Comparison of ENCODE assay signal across 21 mouse cellular contexts in genomic region chr4:142388476-142388875, GRCm38 (mm10).
DNase-seq lines count a peak whose midpoint lies in the region; ATAC-seq and TF ChIP-seq lines count a peak whose summit lies in the region.
"Had no signal": no experiment of that assay in that cellular context is flagged by ENCODE, and none has a peak within 500 bp of the region (broad histone marks: within the 10 kb centered on the region; RNA-seq: fewer than 3 reads in every experiment).

No protein-coding gene starts in this region.

- no peak for TF ChIP-seq POLR2A in liver, adult 2 months (IDR thresholded peaks at IDR 0.05; ENCODE audit: extremely low read depth, insufficient read depth, low read length)
- no peak for TF ChIP-seq POLR2A in brain, embryonic 14.5 days (IDR thresholded peaks at IDR 0.05; ENCODE audit: borderline replicate concordance, extremely low read depth, insufficient read depth, insufficient read length, poor library complexity, severe bottlenecking)

- 0 out of 2 replicates have a peak, but pooled peaks have one; percentile 20 for TF ChIP-seq CTCF in forebrain, postnatal 0 days (IDR thresholded peaks at IDR 0.05; ENCODE audit: low read depth)
- peak; percentile 37 for TF ChIP-seq CTCF in liver, adult 2 months (IDR thresholded peaks at IDR 0.05; ENCODE audit: low read depth, low read length)
- TF ChIP-seq CTCF in brain, embryonic 14.5 days (IDR thresholded peaks at IDR 0.05; ENCODE audit: borderline replicate concordance, extremely low read depth, insufficient read depth, insufficient read length) = peak; percentile 42

- no peaks in the 10 kb centered on the region; the same call in 1 of the 2 replicates for H3K4me1 ChIP-seq in forebrain, postnatal 0 days (ENCODE audit: insufficient read depth)
- H3K4me1 ChIP-seq in forebrain, embryonic 16.5 days (replicated peaks; ENCODE audit: control insufficient read depth, insufficient read depth, low read length) = peaks cover 15% of the 10 kb centered on the region
- no peaks in the 10 kb centered on the region for H3K4me1 ChIP-seq in liver, adult 2 months (ENCODE audit: control insufficient read depth, insufficient read depth, low read length)
- H3K4me1 ChIP-seq in liver, embryonic 11.5 days (replicated peaks; ENCODE audit: control insufficient read depth, insufficient read depth, low read length) = no peaks in the 10 kb centered on the region
- H3K4me1 ChIP-seq: liver, embryonic 13.5 days had no signal

- ATAC-seq in forebrain, postnatal 0 days = no peak
- no peak for ATAC-seq in forebrain, embryonic 16.5 days
- no peak for ATAC-seq in liver, embryonic 11.5 days (replicated peaks; ENCODE audit: low FRiP score)

- no peaks in the 10 kb centered on the region for H3K27me3 ChIP-seq in forebrain, postnatal 0 days (ENCODE audit: insufficient read depth, low read length)
- no peaks in the 10 kb centered on the region for H3K27me3 ChIP-seq in forebrain, embryonic 16.5 days (replicated peaks; ENCODE audit: control insufficient read depth, insufficient read depth, low read length)
- no peaks in the 10 kb centered on the region for H3K27me3 ChIP-seq in liver, adult 2 months (ENCODE audit: control insufficient read depth, insufficient read depth, low read length)
- H3K27me3 ChIP-seq in liver, embryonic 11.5 days (replicated peaks; ENCODE audit: control insufficient read depth, insufficient read depth, low read length) = no peaks in the 10 kb centered on the region
- H3K27me3 ChIP-seq: kidney, embryonic 15.5 days; liver, embryonic 13.5 days; midbrain, embryonic 12.5 days had no signal

- no peak overlapping the region for H3K4me3 ChIP-seq in forebrain, postnatal 0 days (ENCODE audit: low read depth, low read length)
- H3K4me3 ChIP-seq in forebrain, embryonic 16.5 days (replicated peaks; ENCODE audit: low read length) = no peak overlapping the region
- no peak overlapping the region for H3K4me3 ChIP-seq in liver, adult 2 months (ENCODE audit: insufficient read depth, low read depth, low read length)
- no peak overlapping the region for H3K4me3 ChIP-seq in liver, embryonic 11.5 days (ENCODE audit: low read depth, low read length)
- H3K4me3 ChIP-seq: embryonic facial prominence, embryonic 10.5 days; erythroblast, embryonic 14.5 days; kidney, embryonic 15.5 days; liver, embryonic 13.5 days; midbrain, embryonic 12.5 days had no signal

- 80% methylated on average over 6 of the region's 6 CpGs for WGBS in forebrain, postnatal 0 days
- 74% methylated on average over 6 of the region's 6 CpGs for WGBS in forebrain, embryonic 16.5 days
- WGBS in liver, adult 2 months = 72% methylated on average over 6 of the region's 6 CpGs
- 60% methylated on average over 6 of the region's 6 CpGs for WGBS in liver, embryonic 11.5 days

- H3K4me2 ChIP-seq in forebrain, postnatal 0 days (ENCODE audit: low read depth) = no peak overlapping the region
- no peak overlapping the region for H3K4me2 ChIP-seq in forebrain, embryonic 16.5 days (ENCODE audit: low read length)
- H3K4me2 ChIP-seq in liver, embryonic 11.5 days = no peak overlapping the region
- H3K4me2 ChIP-seq: heart, embryonic 11.5 days; kidney, embryonic 15.5 days; liver, embryonic 13.5 days; midbrain, embryonic 12.5 days had no signal

- no peaks in the 10 kb centered on the region for H3K79me2 ChIP-seq in liver, adult 2 months (ENCODE audit: control insufficient read depth, insufficient read depth, low read length)

- H3K36me3 ChIP-seq in forebrain, postnatal 0 days (ENCODE audit: insufficient read depth) = no peaks in the 10 kb centered on the region
- no peaks in the 10 kb centered on the region for H3K36me3 ChIP-seq in forebrain, embryonic 16.5 days (ENCODE audit: control insufficient read depth, insufficient read depth)
- H3K36me3 ChIP-seq in liver, adult 2 months (ENCODE audit: control insufficient read depth, insufficient read depth, low read length) = no peaks in the 10 kb centered on the region
- H3K36me3 ChIP-seq in liver, embryonic 11.5 days (ENCODE audit: control insufficient read depth, insufficient read depth, low read length) = no peaks in the 10 kb centered on the region
- H3K36me3 ChIP-seq: embryonic facial prominence, embryonic 10.5 days; G1E; kidney, embryonic 15.5 days; liver, embryonic 13.5 days; midbrain, embryonic 12.5 days had no signal

- H3K9ac ChIP-seq in forebrain, postnatal 0 days = no peak overlapping the region
- no peak overlapping the region for H3K9ac ChIP-seq in forebrain, embryonic 16.5 days (replicated peaks; ENCODE audit: low read depth, low read length)
- H3K9ac ChIP-seq in liver, adult 2 months (ENCODE audit: low read depth, low read length) = no peak overlapping the region
- H3K9ac ChIP-seq in liver, embryonic 11.5 days (ENCODE audit: low read depth, low read length) = no peak overlapping the region
- H3K9ac ChIP-seq: kidney, embryonic 15.5 days; liver, embryonic 13.5 days; midbrain, embryonic 12.5 days had no signal

- H3K27ac ChIP-seq in forebrain, postnatal 0 days (ENCODE audit: low read depth, low read length) = no peak overlapping the region
- H3K27ac ChIP-seq in forebrain, embryonic 16.5 days (ENCODE audit: low read length) = no peak overlapping the region
- H3K27ac ChIP-seq in liver, adult 2 months (replicated peaks; ENCODE audit: insufficient read depth, low read depth, low read length) = no peak overlapping the region
- no peak overlapping the region for H3K27ac ChIP-seq in liver, embryonic 11.5 days (ENCODE audit: low read depth, low read length)
- H3K27ac ChIP-seq: embryonic facial prominence, embryonic 10.5 days; kidney, embryonic 15.5 days; liver, embryonic 13.5 days; midbrain, embryonic 12.5 days had no signal

- H3K9me3 ChIP-seq in forebrain, postnatal 0 days (ENCODE audit: low read length) = no peaks in the 10 kb centered on the region
- H3K9me3 ChIP-seq in forebrain, embryonic 16.5 days (ENCODE audit: control insufficient read depth, low read length) = no peaks in the 10 kb centered on the region
- no peaks in the 10 kb centered on the region for H3K9me3 ChIP-seq in liver, embryonic 11.5 days (ENCODE audit: control insufficient read depth, low read length)
- H3K9me3 ChIP-seq: embryonic facial prominence, embryonic 10.5 days; kidney, embryonic 15.5 days; liver, embryonic 13.5 days; midbrain, embryonic 12.5 days had no signal

- no peak for DNase-seq in forebrain, postnatal 0 days
- DNase-seq in liver, adult 2 months (ENCODE audit: extremely low read depth, low read depth, low spot score) = no peak
- no peak for DNase-seq in liver, embryonic 11.5 days (ENCODE audit: low spot score)
- peak; percentile 7 for DNase-seq in CD4-positive helper T cell, adult 2 months (ENCODE audit: low read depth, low spot score)
- DNase-seq in brain, embryonic 14.5 days (ENCODE audit: low read depth) = no peak
- DNase-seq in ovary, postnatal 14 days (ENCODE audit: low spot score) = no peak
- no peak for DNase-seq in kidney, postnatal 25 days
- DNase-seq: adrenal gland, postnatal 14 days; gastrocnemius, postnatal 10 days; heart, postnatal 36 days; liver, embryonic 13.5 days; lung, postnatal 4 days; right cerebral cortex, postnatal 25 days; thymus, postnatal 14 days had no signal
